In the genomic region with DNA sequence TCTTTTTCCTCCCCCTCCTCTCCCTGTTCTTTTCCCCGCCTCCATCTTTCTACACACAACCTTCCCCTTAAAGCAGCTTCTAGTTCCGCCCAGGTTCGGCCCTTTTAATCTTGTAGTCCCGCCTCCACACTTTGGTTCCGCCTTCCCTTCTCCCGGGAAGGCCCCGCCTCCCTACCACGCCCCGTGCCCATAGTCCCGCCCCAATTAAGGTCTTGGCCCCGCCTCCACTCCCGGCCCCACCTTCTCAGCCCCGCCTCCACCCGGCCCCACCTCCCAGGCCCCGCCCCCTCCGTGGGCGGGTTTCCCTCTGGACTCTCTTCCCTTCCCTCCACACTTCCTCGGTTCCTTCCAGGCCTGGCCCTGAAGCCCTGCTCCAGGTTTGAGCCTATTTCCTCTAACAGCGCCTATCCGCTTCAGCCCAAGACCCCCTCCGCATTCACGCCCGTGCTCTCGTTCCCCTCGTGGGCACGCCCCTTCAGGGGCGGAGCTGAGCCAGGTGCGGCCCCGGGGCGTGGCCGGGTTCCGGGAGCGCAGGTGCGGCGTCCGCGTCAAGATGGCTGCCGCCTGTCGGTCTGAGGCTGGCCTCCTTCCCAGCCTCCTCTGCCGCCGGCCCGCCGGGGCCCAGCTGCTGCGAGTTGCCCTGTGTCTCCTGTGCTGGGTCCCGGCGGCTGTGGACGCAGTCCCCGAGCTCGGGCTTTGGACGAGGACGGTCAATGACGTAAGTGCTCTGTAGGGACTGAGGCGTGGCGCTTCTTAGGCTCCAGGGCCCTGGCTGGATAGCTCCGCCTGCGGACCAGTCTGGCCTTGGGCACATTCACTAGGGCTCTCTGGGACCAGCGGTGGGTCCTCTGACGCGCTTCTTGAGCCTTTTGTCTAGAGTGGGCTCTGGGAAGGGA, we compare ENCODE assay signal across 8 mouse cellular contexts. TPM values are rescaled to one million over a fixed set of nuclear protein-coding genes. Genes with fewer than 3 reads are reported as not detected.
DNase-seq lines count a peak whose midpoint lies in the region; ATAC-seq and TF ChIP-seq lines count a peak whose summit lies in the region.

Gene Tmem87b, plus strand, starts transcription at position 333 of the 896 bp plus-strand sequence.

- peak within 1 kb of the TSS; percentile 89 for H3K27ac ChIP-seq in ES-E14 (ENCODE audit: insufficient read depth, low read depth, low read length, poor library complexity, severe bottlenecking)
- peak within 1 kb of the TSS; percentile 94 for H3K27ac ChIP-seq in forebrain, embryonic 15.5 days (replicated peaks)

- peak; percentile 84; the same call in 1 of the 2 replicates for TF ChIP-seq POLR2A in lung, adult 2 months (IDR thresholded peaks at IDR 0.05; ENCODE audit: borderline replicate concordance, extremely low read depth, low read depth, low read length)

- TF ChIP-seq CTCF in lung, adult 2 months (IDR thresholded peaks at IDR 0.05; ENCODE audit: insufficient read depth, low read length) = no peak

- no peaks in the 10 kb centered on the region for H3K36me3 ChIP-seq in ES-E14 (ENCODE audit: control insufficient read depth, insufficient read depth, low read length, poor library complexity, severe bottlenecking)
- H3K36me3 ChIP-seq in forebrain, embryonic 15.5 days = no peaks in the 10 kb centered on the region

- peak within 1 kb of the TSS; percentile 70 for H3K4me2 ChIP-seq in forebrain, embryonic 15.5 days (replicated peaks)

- WGBS in forebrain, embryonic 15.5 days = under 1% methylated on average over 59 of the region's 59 CpGs
- under 1% methylated on average over 59 of the region's 59 CpGs for WGBS in lung, adult 2 months

- H3K4me1 ChIP-seq in ES-E14 (ENCODE audit: control insufficient read depth in 2 of 2, insufficient read depth in 2 of 2, low read length in 2 of 2, poor library complexity in 1 of 2) = peaks cover 2 to 10% of the 10 kb centered on the region in 2 experiments; a peak in 2 of 4 replicates
- H3K4me1 ChIP-seq in forebrain, embryonic 15.5 days = peaks cover 18% of the 10 kb centered on the region
- H3K4me1 ChIP-seq in lung, adult 2 months (ENCODE audit: control insufficient read depth, insufficient read depth, low read length) = peaks cover 5% of the 10 kb centered on the region; the same call in 1 of the 2 replicates

- intact Hi-C loops in heart, postnatal 25 days (cut with DNase I) = loop anchor here (1.0 to 10.0 kb wide), 2 partner anchors 63 to 120 kb away; partner anchors contain the start of gene Mertk

- H3K4me3 ChIP-seq in ES-E14 (ENCODE audit: insufficient read depth in 1 of 2, low read depth in 1 of 2, low read length in 2 of 2, poor library complexity in 1 of 2, severe bottlenecking in 1 of 2) = peak within 1 kb of the TSS; percentile 82 to 98
- H3K4me3 ChIP-seq in forebrain, embryonic 15.5 days = peak within 1 kb of the TSS; percentile 65
- H3K4me3 ChIP-seq in lung, adult 2 months (replicated peaks; ENCODE audit: extremely low read depth, low read depth, low read length) = peak within 1 kb of the TSS; percentile 96

- H3K9ac ChIP-seq in ES-E14 (ENCODE audit: insufficient read depth, low read depth, low read length, poor library complexity, severe bottlenecking) = peak within 1 kb of the TSS; percentile 81
- peak within 1 kb of the TSS; percentile 62 for H3K9ac ChIP-seq in forebrain, embryonic 15.5 days (replicated peaks)

- H3K9me3 ChIP-seq in ES-E14 (ENCODE audit: control insufficient read depth, insufficient read depth, low read depth, low read length) = no peaks in the 10 kb centered on the region
- H3K9me3 ChIP-seq in forebrain, embryonic 15.5 days = no peaks in the 10 kb centered on the region

- peak; percentile 97 for ATAC-seq in forebrain, embryonic 15.5 days (replicated peaks)
- ATAC-seq in neutrophil, adult 5-6 weeks (ENCODE audit: extremely low read depth, insufficient number of reproducible peaks, low FRiP score, poor library complexity, severe bottlenecking) = peak; percentile 93

- in situ Hi-C loops in ES-E14 (cut with MboI; ENCODE audit: low sequenced_read_pairs in 2 of 2, unreplicated experiment in 2 of 2) = loop anchor here in 1 of 2 experiments (10.0 kb wide), 1 partner anchor 123 kb away; the partner anchor contains the start of gene Mertk

- no peaks in the 10 kb centered on the region for H3K27me3 ChIP-seq in forebrain, embryonic 15.5 days

- DNase-seq in ES-E14 (ENCODE audit: low read depth, low spot score) = peak; percentile 91
- peak; percentile 98 for DNase-seq in cerebellum, adult 11-12 months
- peak; percentile 89 for DNase-seq in heart, postnatal 25 days (ENCODE audit: low spot score)
- DNase-seq in layer of hippocampus, adult 18-20 months (ENCODE audit: low spot score in 2 of 2) = peak; percentile 96 to 97
- peak; percentile 97 for DNase-seq in lung, adult 2 months
- DNase-seq in thymus, adult 18-20 months = peak; percentile 89 to 91

TF ChIP-seq in ES-E14, 5 proteins besides CTCF, POLR2A, EP300 and RAD21:
- peak; percentile 36; the same call in 1 of the 2 replicates for TF ChIP-seq ZC3H11A (IDR thresholded peaks at IDR 0.05; ENCODE audit: borderline replicate concordance, low read depth, low read length)
- no peak for TF ChIP-seq CHD2 (IDR thresholded peaks at IDR 0.05; ENCODE audit: low read depth, low read length)
- TF ChIP-seq HCFC1 (IDR thresholded peaks at IDR 0.05; ENCODE audit: borderline replicate concordance, insufficient read depth, low read length) = 0 out of 2 replicates have a peak, but pooled peaks have one; percentile 43
TF ChIP-seq in ES-E14: peak in this region for 2.

RNA-seq across cellular contexts. Expression of gene Tmem87b, which starts in this region (rescaled TPM):
- total RNA-seq in ES-E14 (2012; rRNA removed) = 19.4 and 25.6 TPM in 2 replicates
- 41.1 and 43.4 TPM in 2 replicates for polyA plus RNA-seq in forebrain, embryonic 15.5 days (2015; fragmentation: Nextera tagmentation; extraction: Ambion mirVana)
- 10 to 100 TPM; 20.1 to 24.8 TPM for total RNA-seq in heart, postnatal 25 days (2021)
- 10 to 100 TPM; 31.8 to 37.8 TPM for total RNA-seq in layer of hippocampus, adult 18-20 months (2021)
- polyA plus RNA-seq in lung, adult 2 months (2012; rRNA removed) = 11.1 and 18.5 TPM in 2 replicates
- 44.1 and 49.2 TPM in 2 replicates for total RNA-seq in neutrophil, adult 5-6 weeks (2017)

Comparison
In these comparisons a context has a peak if more than half of its experiments do, and no peak if none do; other contexts are left out.
1. Peak in every context shown above with its lines: DNase-seq, ATAC-seq, H3K4me3 ChIP-seq and H3K27ac ChIP-seq.